Mouse (Mus musculus) retina, adult 2 months (tissue): ENCODE measurements around the gene Lrp4.
"Not testable (repeated sequence)": the region's sequence is repeated elsewhere in the genome, so short reads cannot be mapped to it uniquely, and the experiment has no call there.

Experiments
- DNase-seq: peaks from one replicate; pipeline ENCODE4 v3.0.0-alpha.2; 2012; ENCODE audit warnings: low read depth, low spot score

Gene Lrp4

GRCm38 (mm10) chr2:91484698-91485097, 27.4 kb downstream of the Lrp4 start:
- no peak for DNase-seq

- no peak for DNase-seq
Measured at GRCm38 (mm10) chr2:91485256-91485655, 27.9 kb downstream of the Lrp4 start.

GRCm38 (mm10) chr2:91487295-91487694, 30.0 kb downstream of the Lrp4 start:
- not testable (repeated sequence) for DNase-seq

- DNase-seq, result no peak
Measured at GRCm38 (mm10) chr2:91492071-91492635, 34.8 kb downstream of the Lrp4 start.

GRCm38 (mm10) chr2:91493981-91494380, 36.7 kb downstream of the Lrp4 start:
- DNase-seq, result no peak

- DNase-seq, result no peak
Measured at GRCm38 (mm10) chr2:91498093-91498719, 40.9 kb downstream of the Lrp4 start.

GRCm38 (mm10) chr2:91508076-91508475, 50.8 kb downstream of the Lrp4 start:
- DNase-seq, result no peak

- no peak for DNase-seq
Measured at GRCm38 (mm10) chr2:91517186-91517585, 59.9 kb downstream of the Lrp4 start.

GRCm38 (mm10) chr2:91526294-91527146, 69.2 kb downstream of the Lrp4 start, which contains the start of gene Ckap5:
Gene Ckap5 (plus strand): TSS chr2:91526762.
- peak; percentile 83 for DNase-seq

- DNase-seq, result no peak
Measured at GRCm38 (mm10) chr2:91527147-91527486, 69.8 kb downstream of the Lrp4 start.

- DNase-seq, result peak; percentile 69
Measured at GRCm38 (mm10) chr2:91537588-91538205, 80.4 kb downstream of the Lrp4 start.
